Mouse (Mus musculus) liver, embryonic 11.5 days (tissue): ENCODE results near the gene Fam53a. TPM values are rescaled to one million over a fixed set of nuclear protein-coding genes. Genes with fewer than 3 reads are reported as not detected.

ENCODE experiments used
- ATAC-seq: fragments of 200-750 bp; cut with Nextera tagmentation; replicated peaks from 2 replicates; pipeline ENCODE4 v1.8.0; 2017; ENCODE audit warnings: moderate number of reproducible peaks, mild to moderate bottlenecking, moderate TSS enrichment, moderate library complexity; ENCODE audit not compliant: low FRiP score
- DNase-seq: peaks from one replicate; pipeline ENCODE4 v3.0.0-alpha.2; 2017; ENCODE audit warnings: low spot score
- H3K27ac ChIP-seq: fragments of 300-500 bp; sonication (generic); 2 replicates; pipeline ENCODE4 v1.5.1; 2014; ENCODE audit warnings: mild to moderate bottlenecking, low read depth, low read length, control low read depth
- H3K27me3 ChIP-seq: fragments of 300-500 bp; sonication (generic); replicated peaks from 2 replicates; pipeline ENCODE4 v1.6.1; 2014; ENCODE audit warnings: low read length, mixed read lengths; ENCODE audit not compliant: control insufficient read depth, insufficient read depth
- H3K36me3 ChIP-seq: fragments of 300-500 bp; sonication (generic); 2 replicates; pipeline ENCODE4 v1.6.1; 2014; ENCODE audit warnings: mild to moderate bottlenecking, low read length, moderate library complexity, mixed read lengths; ENCODE audit not compliant: control insufficient read depth, insufficient read depth
- H3K4me1 ChIP-seq: fragments of 300-500 bp; sonication (generic); replicated peaks from 2 replicates; pipeline ENCODE4 v1.6.1; 2014; ENCODE audit warnings: low read length, mixed read lengths; ENCODE audit not compliant: control insufficient read depth, insufficient read depth
- H3K4me2 ChIP-seq: fragments of 300-500 bp; sonication (generic); 2 replicates; pipeline ENCODE4 v1.6.1; 2014; ENCODE audit warnings: mild to moderate bottlenecking, control low read depth, moderate library complexity
- H3K4me3 ChIP-seq: fragments of 300-500 bp; sonication (generic); 2 replicates; pipeline ENCODE4 v1.5.1; 2014; ENCODE audit warnings: low read depth, low read length, control low read depth
- H3K9ac ChIP-seq: fragments of 300-500 bp; sonication (generic); 2 replicates; pipeline ENCODE4 v1.6.1; 2014; ENCODE audit warnings: low read depth, low read length, control low read depth
- H3K9me3 ChIP-seq: fragments of 300-500 bp; sonication (generic); 2 replicates; pipeline ENCODE4 v1.6.1; 2016; ENCODE audit warnings: low read length, inconsistent platforms, mixed read lengths; ENCODE audit not compliant: control insufficient read depth
- WGBS: fragments of 180-500 bp; shearing (Covaris S2); extraction: QIAGEN DNeasy Blood & Tissue Kit; methylation state at CpG from one replicate; pipeline ENCODE4 v1.1.7; 2014; 5-methylcytosine and 5-hydroxymethylcytosine counted together
- polyA plus RNA-seq: library from polyadenylated mRNA; unstranded; fragments of >200 nt; fragmentation: Nextera tagmentation; extraction: Ambion mirVana; gene quantifications from 2 replicates; pipeline ENCODE4 v1.2.1, GENCODE M21; 2014

Fam53a gene
- polyA plus RNA-seq, 1 experiment from 2014 or later, result 62.5 TPM

DNA sequence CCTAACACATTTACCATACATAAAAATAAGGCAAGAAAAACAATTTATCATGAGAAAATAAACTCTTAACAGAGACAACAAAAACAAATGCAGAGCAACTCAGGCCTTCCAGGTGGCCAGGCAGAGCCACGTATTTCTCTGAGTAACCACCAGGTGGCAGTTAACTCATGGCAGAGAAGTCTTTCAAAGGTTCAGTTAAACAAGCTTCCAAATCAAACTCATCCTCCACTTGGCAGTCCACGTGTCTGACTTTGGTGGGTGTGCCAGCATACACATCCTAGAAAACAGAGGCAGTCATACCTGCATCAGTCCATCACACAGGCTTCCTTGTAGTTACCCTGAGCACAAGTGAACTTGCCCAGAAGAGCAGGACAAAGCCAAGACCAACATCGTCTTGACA, 11.2 kb upstream of the Fam53a start:
- no peak for DNase-seq
- WGBS, result 45% methylated on average over 3 of the region's 3 CpGs

DNA sequence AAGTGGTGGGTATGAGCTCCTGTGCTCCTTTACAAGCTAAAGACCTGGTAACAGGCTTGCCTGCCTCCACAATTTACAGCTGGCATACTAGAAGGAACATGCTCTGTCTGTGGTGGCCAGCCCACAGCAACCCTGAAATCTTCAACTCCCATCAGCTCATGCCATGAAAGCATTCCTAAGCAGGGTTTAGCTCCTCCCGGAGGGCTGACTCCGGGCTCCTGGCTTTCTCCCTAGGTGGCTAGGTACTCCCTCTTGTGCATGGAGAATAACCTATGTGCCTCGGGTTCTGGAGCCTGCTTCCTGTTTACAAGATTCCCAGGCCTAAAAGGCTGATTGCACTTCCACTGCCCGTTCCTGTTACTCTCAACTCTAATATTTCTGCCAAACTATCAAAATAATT, 9.4 kb upstream of the Fam53a start:
- H3K4me2 ChIP-seq, result no peak overlapping the region
- H3K9ac ChIP-seq, result no peak overlapping the region
- H3K9me3 ChIP-seq, result no peaks in the 10 kb centered on the region
- H3K4me3 ChIP-seq, result no peak overlapping the region
- H3K27me3 ChIP-seq, result no peaks in the 10 kb centered on the region
- H3K27ac ChIP-seq, result peak overlapping the region; percentile 32
- DNase-seq (no peak), ATAC-seq (no peak)
- H3K4me1 ChIP-seq, result no peaks in the 10 kb centered on the region
- WGBS, result 68% methylated on average over 4 of the region's 4 CpGs
- H3K36me3 ChIP-seq, result peaks cover 41% of the 10 kb centered on the region

More for the DNA sequence above, 11.2 kb upstream of the Fam53a start:
- no peak overlapping the region for H3K4me3 ChIP-seq
- no peak overlapping the region for H3K27ac ChIP-seq
- no peaks in the 10 kb centered on the region for H3K4me1 ChIP-seq
- H3K4me2 ChIP-seq, result no peak overlapping the region
- ATAC-seq, result 0 out of 2 replicates have a peak, but pooled peaks have one; percentile 33
- no peak overlapping the region for H3K9ac ChIP-seq
- peaks cover 50% of the 10 kb centered on the region for H3K36me3 ChIP-seq
- no peaks in the 10 kb centered on the region for H3K9me3 ChIP-seq
- H3K27me3 ChIP-seq, result no peaks in the 10 kb centered on the region

DNA sequence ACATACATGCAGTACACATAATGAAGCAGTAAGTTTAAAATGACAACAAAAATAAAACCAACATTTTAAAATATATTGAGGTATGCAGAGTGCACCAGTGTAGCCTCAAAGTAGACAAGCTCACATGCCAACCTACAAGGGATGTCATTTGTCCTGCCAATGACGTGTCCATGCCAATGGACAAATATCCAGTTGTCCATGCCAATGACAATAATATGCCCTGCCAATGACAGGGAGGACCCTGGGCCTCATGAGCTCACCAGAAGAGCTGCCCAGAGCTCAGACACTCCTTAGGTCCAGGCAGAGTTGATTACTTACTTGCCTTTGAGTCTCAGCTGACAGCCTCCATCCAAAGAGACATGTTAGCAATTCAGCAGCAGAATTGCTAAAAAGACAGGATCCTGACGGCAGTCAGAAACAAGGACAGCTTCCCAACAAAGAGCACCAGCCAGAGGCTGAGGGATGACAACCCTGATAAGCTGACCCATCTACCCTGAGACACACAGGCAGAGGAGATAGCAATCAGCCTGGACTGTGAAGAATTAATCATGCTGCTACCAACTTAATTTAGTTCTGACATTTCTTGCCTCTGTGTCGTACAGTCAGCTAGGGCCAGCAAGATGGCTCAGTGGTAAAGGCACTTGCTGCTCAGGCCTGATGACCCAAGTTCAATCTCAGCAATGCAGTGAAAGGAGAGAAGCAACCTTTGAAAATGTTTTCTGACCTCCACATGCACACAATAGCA, 8.3 kb upstream of the Fam53a start:
- H3K4me2 ChIP-seq, result no peak overlapping the region
- no peak overlapping the region for H3K9ac ChIP-seq
- H3K27me3 ChIP-seq, result no peaks in the 10 kb centered on the region
- peaks cover 31% of the 10 kb centered on the region for H3K36me3 ChIP-seq
- no peak overlapping the region for H3K4me3 ChIP-seq
- 84% methylated on average over 3 of the region's 3 CpGs for WGBS
- ATAC-seq (no peak), DNase-seq (no peak)
- no peaks in the 10 kb centered on the region for H3K9me3 ChIP-seq
- H3K27ac ChIP-seq, result no peak overlapping the region
- H3K4me1 ChIP-seq, result no peaks in the 10 kb centered on the region

DNA sequence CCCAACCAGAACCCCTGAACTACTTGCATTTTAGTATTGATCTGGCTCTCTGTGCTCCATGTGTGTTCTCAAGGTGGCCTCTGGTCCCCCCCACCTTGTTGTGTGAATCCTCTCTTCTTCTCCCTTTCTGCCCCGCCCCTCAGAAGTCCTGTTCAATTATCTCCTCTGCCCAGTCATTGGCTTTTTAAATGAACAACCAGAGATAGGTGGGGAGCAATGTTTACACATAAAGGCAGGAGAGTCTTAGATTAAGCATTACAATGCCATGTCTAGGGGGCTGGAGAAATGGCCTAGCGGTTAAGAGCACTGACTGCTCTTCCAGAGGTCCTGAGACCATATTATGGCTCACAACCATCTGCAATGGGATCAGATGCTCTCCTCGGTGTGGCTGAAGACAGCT, 5.9 kb upstream of the Fam53a start:
- Histone ChIP-seq H3K27me3 (no peaks in the 10 kb centered on the region), H3K4me2 (no peak overlapping the region), H3K27ac (no peak overlapping the region), H3K9me3 (no peaks in the 10 kb centered on the region), H3K4me1 (peaks cover 7% of the 10 kb centered on the region), H3K4me3 (no peak overlapping the region), H3K9ac (no peak overlapping the region), H3K36me3 (peaks cover 17% of the 10 kb centered on the region)
- DNase-seq, result no peak
- 68% methylated on average over 3 of the region's 3 CpGs for WGBS
- ATAC-seq, result peak; percentile 79

DNA sequence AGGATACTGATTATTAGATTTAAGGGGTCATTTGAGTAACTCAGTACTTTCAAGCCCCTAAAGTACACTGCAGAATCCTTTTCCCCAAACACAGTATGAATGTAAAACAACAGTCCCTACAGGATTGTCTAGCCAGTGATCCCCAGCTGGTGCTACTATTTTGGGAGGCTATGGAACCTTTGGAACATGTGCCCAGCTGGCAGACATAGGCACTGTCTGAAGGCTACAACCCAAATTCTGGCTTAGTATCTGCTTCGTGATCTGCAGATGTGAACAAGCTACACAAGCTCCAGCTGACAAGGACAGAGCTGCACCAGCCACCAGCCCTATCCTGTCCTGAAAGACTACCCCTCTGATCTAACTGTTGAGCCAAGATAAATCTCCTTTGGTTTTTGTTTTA, 3.1 kb upstream of the Fam53a start:
- ATAC-seq (no peak), DNase-seq (no peak)
- Histone ChIP-seq H3K9ac (no peak overlapping the region), H3K27me3 (no peaks in the 10 kb centered on the region), H3K27ac (no peak overlapping the region), H3K9me3 (no peaks in the 10 kb centered on the region), H3K36me3 (peaks cover 2% of the 10 kb centered on the region; the same call in 1 of the 2 replicates), H3K4me1 (peaks cover 18% of the 10 kb centered on the region), H3K4me2 (no peak overlapping the region), H3K4me3 (no peak overlapping the region)
- WGBS, result 87% methylated on average over 1 of the region's 1 CpGs

DNA sequence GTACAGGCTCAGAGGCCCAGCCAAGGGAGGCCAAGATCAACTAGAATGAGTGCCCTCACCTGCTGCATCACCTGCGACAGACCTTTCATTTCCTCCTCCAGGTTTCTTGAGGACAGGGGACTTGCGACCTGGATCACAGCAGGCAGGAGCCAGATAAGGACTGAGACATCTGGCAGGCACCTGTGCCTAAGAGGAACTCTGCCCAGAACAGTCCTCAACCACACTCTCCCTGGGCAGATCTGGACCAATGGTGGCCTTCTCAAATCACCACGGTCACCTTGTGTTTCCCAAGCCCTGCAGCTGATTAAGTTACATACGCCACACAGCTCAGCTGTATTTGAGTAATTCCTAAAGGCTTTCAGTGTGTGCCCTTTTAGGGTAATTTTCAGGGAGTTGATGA, 1.2 kb upstream of the Fam53a start:
- H3K27ac ChIP-seq, result peak overlapping the region; percentile 44
- peak overlapping the region; percentile 92 for H3K4me3 ChIP-seq
- 67% methylated on average over 4 of the region's 4 CpGs for WGBS

DNA sequence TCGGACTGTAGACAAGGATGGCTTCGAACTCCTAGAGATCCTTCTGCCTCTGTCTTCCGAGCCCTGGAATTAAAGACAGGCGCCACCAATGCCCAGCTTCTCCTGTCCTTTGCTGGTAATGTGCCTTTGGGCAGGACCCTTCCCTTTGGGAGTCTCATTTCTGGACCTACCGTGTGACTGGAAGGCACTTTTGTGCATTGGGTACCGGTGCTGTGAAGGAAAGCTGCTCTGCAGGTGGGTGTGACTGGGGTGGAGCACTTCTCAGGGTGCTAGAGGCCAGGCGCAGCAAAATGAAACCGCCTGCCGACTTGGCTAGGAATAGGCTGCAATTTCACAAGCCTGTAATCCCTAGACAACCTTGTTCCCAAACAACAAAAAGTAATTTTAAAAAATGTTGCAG, 626 bp upstream of the Fam53a start:
- H3K27me3 ChIP-seq, result no peaks in the 10 kb centered on the region
- peaks cover 18% of the 10 kb centered on the region for H3K4me1 ChIP-seq
- H3K9me3 ChIP-seq, result no peaks in the 10 kb centered on the region
- H3K36me3 ChIP-seq, result 0 out of 2 replicates have a peak, but pooled peaks cover 2% of the 10 kb centered on the region
- DNase-seq, result no peak
- H3K9ac ChIP-seq, result peak overlapping the region; percentile 61
- 5% methylated on average over 9 of the region's 9 CpGs for WGBS
- H3K4me2 ChIP-seq, result peak overlapping the region; percentile 85
- peak overlapping the region; percentile 92 for H3K4me3 ChIP-seq
- ATAC-seq, result peak; percentile 72
- peak overlapping the region; percentile 44 for H3K27ac ChIP-seq

More for the DNA sequence above, 1.2 kb upstream of the Fam53a start:
- H3K4me1 ChIP-seq, result peaks cover 18% of the 10 kb centered on the region
- H3K4me2 ChIP-seq, result peak overlapping the region; percentile 85
- ATAC-seq (no peak), DNase-seq (no peak)
- H3K9ac ChIP-seq, result peak overlapping the region; percentile 61
- no peaks in the 10 kb centered on the region for H3K27me3 ChIP-seq
- no peaks in the 10 kb centered on the region for H3K9me3 ChIP-seq
- 0 out of 2 replicates have a peak, but pooled peaks cover 2% of the 10 kb centered on the region for H3K36me3 ChIP-seq

DNA sequence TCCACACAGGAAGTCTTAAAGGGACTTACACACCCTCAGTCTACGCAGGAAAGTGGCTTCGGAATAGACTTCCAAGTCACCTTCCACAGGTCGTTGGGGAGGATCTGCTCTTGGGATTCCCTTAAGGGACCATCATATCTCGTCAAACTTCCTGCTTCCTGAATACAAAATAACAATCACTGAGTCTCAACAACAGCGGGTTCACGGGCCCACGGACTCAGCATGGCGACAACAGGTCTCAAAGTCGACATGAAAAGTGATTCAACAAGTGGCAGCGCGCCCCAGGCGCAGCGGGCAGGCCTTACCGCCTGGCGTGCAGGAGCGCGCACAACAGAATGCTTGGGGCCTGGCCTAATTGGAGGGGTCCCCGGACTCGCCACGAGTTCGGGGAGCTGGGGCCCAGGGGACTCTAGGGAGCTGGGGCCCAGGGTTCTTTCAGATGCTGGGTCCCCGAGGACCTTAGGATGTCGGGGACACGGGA, 575 bp downstream of the Fam53a start:
- ATAC-seq, result peak; percentile 39; the same call in 1 of the 2 replicates

DNA sequence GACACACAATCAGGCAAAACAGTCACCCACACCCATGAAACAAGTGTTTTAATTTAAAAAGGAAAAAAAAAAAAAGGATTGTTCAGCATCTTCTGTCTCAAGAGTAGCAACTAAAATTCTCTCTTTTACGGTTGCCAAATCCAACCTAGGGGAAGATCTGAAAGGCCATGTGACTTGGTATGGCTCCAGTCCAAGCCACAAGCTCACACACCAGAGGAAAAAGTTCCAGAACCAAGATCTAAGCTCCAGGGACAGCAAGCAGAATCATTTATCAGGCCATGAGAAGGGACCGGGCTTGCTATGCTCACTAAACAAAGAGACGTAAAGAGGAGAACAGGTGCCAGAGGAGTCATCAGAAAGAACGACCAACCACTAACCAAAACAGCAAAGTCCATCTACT, 1.5 kb downstream of the Fam53a start:
- Histone ChIP-seq H3K27ac (no peak overlapping the region), H3K4me1 (peaks cover 18% of the 10 kb centered on the region), H3K9ac (peak overlapping the region; percentile 50; the same call in 1 of the 2 replicates), H3K36me3 (0 out of 2 replicates have a peak, but pooled peaks cover 2% of the 10 kb centered on the region), H3K9me3 (no peaks in the 10 kb centered on the region), H3K4me3 (peak overlapping the region; percentile 92), H3K27me3 (no peaks in the 10 kb centered on the region), H3K4me2 (peak overlapping the region; percentile 85)
- 49% methylated on average over 4 of the region's 4 CpGs for WGBS
- DNase-seq (no peak), ATAC-seq (no peak)

More for the DNA sequence above, 575 bp downstream of the Fam53a start:
- 0 out of 2 replicates have a peak, but pooled peaks cover 2% of the 10 kb centered on the region for H3K36me3 ChIP-seq
- WGBS, result under 1% methylated on average over 24 of the region's 24 CpGs
- peak overlapping the region; percentile 92 for H3K4me3 ChIP-seq
- H3K4me1 ChIP-seq, result peaks cover 18% of the 10 kb centered on the region
- H3K9me3 ChIP-seq, result no peaks in the 10 kb centered on the region
- H3K4me2 ChIP-seq, result peak overlapping the region; percentile 85
- DNase-seq, result no peak
- peak overlapping the region; percentile 91 for H3K9ac ChIP-seq
- H3K27ac ChIP-seq, result peak overlapping the region; percentile 93
- H3K27me3 ChIP-seq, result no peaks in the 10 kb centered on the region
